Mouse (Mus musculus) adrenal gland, postnatal 4 days (tissue): ENCODE results near the gene Gm14391. TPM values are rescaled to one million over a fixed set of nuclear protein-coding genes. Genes with fewer than 3 reads are reported as not detected.
"Not testable (repeated sequence)": the region's sequence is repeated elsewhere in the genome, so short reads cannot be mapped to it uniquely, and the experiment has no call there.

Experiments
- DNase-seq, 2 experiments: peaks; one replicate each; pipeline ENCODE4 v3.0.0; 2021 to 2022; ENCODE audit warnings: low spot score in 2 of 2, mixed read lengths in 2 of 2
- long read RNA-seq, 2 experiments: library from polyadenylated mRNA; stranded (forward); transcript quantifications; one replicate each; pipeline ENCODE4 v2.0.0; 2021
- total RNA-seq, 2 experiments: library from RNA; stranded (reverse); gene quantifications; 2 replicates each; pipeline ENCODE4 v1.2.3; 2021

Gene Gm14391
- total RNA-seq, result 10 to 100 TPM; 70.0 to 73.4 TPM
- long read RNA-seq, experiment 1, transcript Gm14391-202 (4 exons, 965 nt), result major isoform, 5 of 19 reads
- long read RNA-seq, experiment 1, partial matches to known transcripts, result 5 of 19 reads
- long read RNA-seq, experiment 1, other reads (novel, unspliced or antisense), result 6 of 19 reads
- long read RNA-seq, experiment 2, transcript Gm14391-202 (4 exons, 965 nt), result major isoform, 9 of 16 reads
- long read RNA-seq, experiment 2, partial matches to known transcripts, result 0 of 16 reads
- long read RNA-seq, experiment 2, other reads (novel, unspliced or antisense), result 4 of 16 reads

DNA sequence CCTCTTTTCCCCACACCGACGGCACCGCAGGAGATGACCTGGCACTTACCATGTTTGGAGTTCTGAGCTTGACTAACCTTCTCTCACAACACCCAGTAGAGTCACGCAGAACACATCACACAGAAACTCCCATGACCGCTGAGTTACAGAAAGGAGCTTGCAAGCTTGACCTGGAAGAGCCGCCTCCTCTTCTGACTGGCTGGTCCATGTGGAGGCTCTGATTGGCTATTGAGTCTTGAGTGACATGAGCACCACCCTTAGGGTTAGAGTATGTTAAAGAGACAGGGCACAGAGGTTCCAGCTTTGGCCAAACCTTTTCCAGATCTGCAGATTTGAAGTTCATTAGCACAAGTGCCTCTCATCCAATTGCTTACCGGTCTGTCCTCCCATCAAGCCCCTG, at the start of gene Gm14391:
TSS of gene Gm14391 (minus strand) at position 186 of the 400 bp plus-strand sequence.
- not testable (repeated sequence) for DNase-seq

DNA sequence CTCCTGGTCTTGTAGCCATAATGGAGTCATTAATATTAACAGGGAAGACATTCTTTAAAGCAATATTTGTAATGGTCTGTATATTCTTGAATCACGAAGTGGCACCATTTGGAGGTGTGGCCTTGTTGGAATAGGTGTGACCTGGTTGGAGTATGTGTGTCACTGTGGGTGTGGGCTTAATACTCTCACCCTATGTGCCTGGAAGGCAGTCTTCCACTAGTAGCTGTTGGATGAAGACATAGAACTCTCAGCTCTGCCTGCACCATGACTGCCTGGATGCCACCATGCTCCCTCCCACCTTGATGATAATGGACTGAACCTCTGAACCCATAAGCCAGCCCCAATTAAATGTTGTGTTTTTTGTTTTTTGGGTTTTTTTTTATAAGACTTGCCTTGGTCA, 27.7 kb downstream of the Gm14391 start:
- not testable (repeated sequence) for DNase-seq

GRCm38 (mm10) chr2:175176312-175176711, 30.4 kb downstream of the Gm14391 start:
- DNase-seq, result no peak

GRCm38 (mm10) chr2:175175401-175176180, 31.1 kb downstream of the Gm14391 start, which contains the start of gene Gm14443:
TSS of gene Gm14443 (minus strand) at chr2:175175871.
- DNase-seq, result not testable (repeated sequence)

- not testable (repeated sequence) for DNase-seq
These were observed 32.7 kb downstream of the Gm14391 start for GRCm38 (mm10) chr2:175174058-175174457.

GRCm38 (mm10) chr2:175172906-175173595, 33.7 kb downstream of the Gm14391 start:
- not testable (repeated sequence) for DNase-seq

DNA sequence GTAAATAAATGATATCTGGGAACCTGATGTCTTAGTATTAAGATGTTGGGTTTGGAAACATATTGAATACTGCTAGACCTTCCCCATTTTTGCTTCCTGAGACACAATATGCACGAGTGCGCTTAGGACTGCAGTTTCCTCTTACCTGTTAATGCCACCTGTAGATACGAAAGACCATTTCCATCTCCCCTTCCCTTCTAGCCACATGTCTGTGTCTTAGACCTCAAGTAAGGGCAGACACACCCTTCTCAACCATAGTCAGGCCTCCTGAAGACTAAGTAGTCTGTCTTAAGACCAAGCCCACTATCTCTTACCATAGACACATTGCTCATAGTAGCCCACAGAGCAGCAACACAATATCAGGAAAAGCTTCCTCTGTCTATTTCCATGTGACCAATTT, 34.6 kb downstream of the Gm14391 start:
- DNase-seq, result no peak

DNA sequence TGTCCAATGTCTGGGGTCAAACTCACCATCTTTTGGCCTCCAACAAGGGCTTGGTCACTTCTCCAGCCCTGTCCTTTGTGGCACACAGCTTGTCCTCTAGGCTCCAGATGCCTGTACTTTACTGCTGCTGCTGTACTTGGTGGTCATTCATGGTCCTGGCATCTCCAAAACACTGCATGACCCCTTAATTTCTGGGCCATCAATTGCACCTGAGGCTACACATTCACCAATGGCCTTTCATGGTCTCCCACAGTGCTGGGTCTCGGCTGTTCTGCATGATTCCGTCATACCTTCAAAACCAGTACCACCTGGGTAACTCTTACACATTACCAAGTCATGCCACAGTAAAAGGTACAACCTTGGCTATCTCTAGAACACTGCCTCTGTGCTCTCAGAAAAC, 39.8 kb downstream of the Gm14391 start:
- DNase-seq, result not testable (repeated sequence)

- not testable (repeated sequence) for DNase-seq
These were observed 41.6 kb downstream of the Gm14391 start for GRCm38 (mm10) chr2:175165110-175165509.

GRCm38 (mm10) chr2:175161438-175161837, 45.3 kb downstream of the Gm14391 start:
- DNase-seq, result not testable (repeated sequence)

DNA sequence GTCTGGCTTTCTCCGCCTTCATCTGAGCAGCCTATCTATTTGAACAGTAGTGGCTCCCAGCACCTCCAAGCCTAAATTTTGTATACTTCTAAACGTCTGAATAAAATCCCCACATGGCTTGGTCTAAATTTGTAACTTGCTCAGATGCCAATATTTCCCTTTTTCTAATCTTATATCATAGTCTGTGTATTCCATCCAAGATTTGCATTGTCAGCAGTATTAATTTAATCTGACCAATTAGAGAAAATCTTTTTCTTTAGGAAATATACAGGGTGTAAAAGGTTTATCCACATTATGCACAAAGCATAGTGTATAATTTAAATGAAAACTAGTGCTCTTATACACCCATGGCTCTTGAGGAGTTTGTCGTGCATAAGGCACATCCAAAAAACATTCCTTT, 48.1 kb downstream of the Gm14391 start:
- DNase-seq, result no peak

- DNase-seq, result no peak
These were observed 50.0 kb downstream of the Gm14391 start for GRCm38 (mm10) chr2:175156696-175157095.

DNA sequence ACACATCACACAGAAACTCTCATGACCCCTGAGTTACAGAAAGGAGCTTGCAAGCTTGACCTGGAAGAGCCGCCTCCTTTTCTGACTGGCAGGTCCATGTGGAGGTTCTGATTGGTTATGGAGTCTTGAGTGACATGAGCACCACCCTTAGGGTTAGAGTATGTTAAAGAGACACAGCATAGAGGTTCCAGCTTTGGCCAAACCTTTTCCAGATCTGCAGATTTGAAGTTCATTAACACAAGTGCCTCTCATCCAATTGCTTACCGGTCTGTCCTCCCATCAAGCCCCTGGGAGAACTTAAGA, 64.8 kb downstream of the Gm14391 start, which contains the start of gene Gm14399:
TSS of gene Gm14399 (minus strand) at position 20 of the 303 bp plus-strand sequence.
- not testable (repeated sequence) for DNase-seq

DNA sequence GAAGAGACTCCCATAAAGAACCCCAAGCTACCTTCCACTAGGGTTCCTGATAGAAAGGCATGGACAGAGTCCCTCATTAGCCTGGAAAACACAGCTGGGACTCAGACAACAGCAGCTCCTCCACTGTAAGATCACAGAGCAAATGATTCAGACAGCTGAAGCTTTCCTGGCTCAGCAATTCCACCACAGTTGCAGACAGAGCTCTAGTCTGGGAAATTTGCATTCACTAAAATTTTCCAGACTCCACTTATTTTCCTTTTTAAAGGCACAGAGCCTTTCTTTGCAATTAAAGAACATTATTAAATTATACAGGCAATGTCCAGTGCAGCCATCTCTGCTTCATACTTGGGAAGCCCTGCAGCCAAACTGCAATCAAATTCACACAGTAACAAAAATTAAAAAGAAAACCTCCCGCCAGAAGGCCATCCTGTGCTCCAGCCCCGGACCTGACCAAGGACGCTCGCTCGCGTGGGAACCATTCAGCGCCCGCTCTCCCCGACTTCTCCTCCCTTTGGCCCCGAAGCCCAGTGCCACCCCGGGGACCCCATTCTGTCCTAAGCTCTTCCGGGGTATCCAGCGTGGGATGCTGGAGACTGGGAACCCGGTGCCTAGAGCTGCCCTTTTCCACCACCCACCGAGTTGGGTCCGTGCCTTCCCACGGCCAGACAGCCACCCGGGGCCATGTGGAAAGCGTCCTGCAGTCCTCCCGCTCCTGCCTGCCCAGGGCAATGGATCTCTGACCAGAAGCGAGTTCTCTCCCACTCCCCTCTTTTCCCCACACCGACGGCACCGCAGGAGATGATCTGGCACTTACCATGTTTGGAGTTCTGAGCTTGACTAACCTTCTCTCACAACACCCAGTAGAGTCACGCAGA, 65.4 kb downstream of the Gm14391 start:
- not testable (repeated sequence) for DNase-seq

Other genes with a start within 250 kb of the Gm14391 start
- gene Gm14444, start 196.7 kb downstream of the Gm14391 start, total RNA-seq, result 1 to 10 TPM in 1 of 2 experiments, under 1 TPM in 1; 0.81 to 1.6 TPM
- 1 to 10 TPM; 1.4 to 2.2 TPM for gene Gm14393, start 139.1 kb downstream of the Gm14391 start, total RNA-seq
- 10 to 100 TPM; 11.9 to 13.2 TPM for gene Gm14399, start 64.9 kb downstream of the Gm14391 start, total RNA-seq
- 1 to 10 TPM; 2.1 TPM for gene Gm14443, start 31.0 kb downstream of the Gm14391 start, total RNA-seq
- 1 to 10 TPM in 1 of 2 experiments, under 1 TPM in 1; 0.11 to 3.1 TPM for gene Gm14440, start 68.2 kb upstream of the Gm14391 start, total RNA-seq
- 10 to 100 TPM; 40.1 to 42.1 TPM for gene Gm4631, start 131.3 kb upstream of the Gm14391 start, total RNA-seq
- gene Zfp968, start 165.5 kb upstream of the Gm14391 start, total RNA-seq, result 1 to 10 TPM; 3.6 to 8.6 TPM
- gene Gm4724, start 228.9 kb upstream of the Gm14391 start, total RNA-seq, result 1 to 10 TPM; 3.8 to 6.9 TPM